Mouse (Mus musculus) Patski (cell line): ENCODE measurements at regions not wholly inside any gene's neighbourhood (a gene's known extent, or its start where the extent isn't known, plus 50 kb on each side); places are given as distances from the start of the nearest gene placed in this dataset.
"Not testable (repeated sequence)": the region's sequence is repeated elsewhere in the genome, so short reads cannot be mapped to it uniquely, and the experiment has no call there.

Experiments
- ATAC-seq: fragments of 100-300 bp; one replicate; pipeline ENCODE4 v1.8.0; 2021
- CTCF ChIA-PET: fragments of 350-600 bp; sonication (Branson Sonifier 250); formaldehyde crosslinking; loops from one replicate; lab custom pipeline; 2022; ENCODE audit warnings: inconsistent platforms; lab: Charles Lee
- POLR2A ChIA-PET: fragments of 350-600 bp; sonication (Branson Sonifier 250); formaldehyde crosslinking; loops from one replicate; lab custom pipeline; 2022; ENCODE audit warnings: antibody characterized with exemption, inconsistent platforms; lab: Charles Lee
- DNase-seq: peaks from one replicate; pipeline ENCODE4 v3.0.0-alpha.2; 2011; ENCODE audit warnings: low read depth, low spot score
- H3K27me3 ChIP-seq: fragments of 371-371 bp; one replicate; pipeline ENCODE4 v1.5.1; 2021
- CTCF ChIP-seq: fragments of 100-300 bp; IDR thresholded peaks from one replicate; pipeline ENCODE4 v1.5.1; 2021
- in situ Hi-C: fragments of 300-500 bp; cut with MboI; formaldehyde crosslinking; loops from 3 replicates; pipeline ENCODE4 v1.11.1; 2018; ENCODE audit warnings: low pct_unique_long_range_greater_than_20kb, mixed read lengths

- in situ Hi-C loops, result no loop called here
- DNase-seq (no peak), ATAC-seq (no peak)
- TF ChIP-seq CTCF, result peak; percentile 35
- ChIA-PET POLR2A (no interaction called here), CTCF (interaction anchor here (1.1 to 2.1 kb wide), 7 partner anchors 9 to 49 kb away, joined by 3 to 11 read pairs (median 6); no protein-coding TSS in a partner anchor)
- no peaks in the 10 kb centered on the region for H3K27me3 ChIP-seq
Observed at GRCm38 (mm10) chrX:50620909-50621308, 192.6 kb upstream of the Olfr1324 start.

- no peaks in the 10 kb centered on the region for H3K27me3 ChIP-seq
- DNase-seq, result no peak
- TF ChIP-seq CTCF, result peak; percentile 68
- CTCF ChIA-PET, result interaction anchor here (1.0 to 2.1 kb wide), 6 partner anchors 8 to 59 kb away, joined by 3 to 11 read pairs (median 6); no protein-coding TSS in a partner anchor
- in situ Hi-C loops, result no loop called here
- peak; percentile 9 for ATAC-seq
- POLR2A ChIA-PET, result interaction anchor here (0.8 kb wide), 1 partner anchor 20 kb away, joined by 3 read pairs; no protein-coding TSS in a partner anchor
Observed at GRCm38 (mm10) chrX:50619919-50620318, 191.6 kb upstream of the Olfr1324 start.

DNA sequence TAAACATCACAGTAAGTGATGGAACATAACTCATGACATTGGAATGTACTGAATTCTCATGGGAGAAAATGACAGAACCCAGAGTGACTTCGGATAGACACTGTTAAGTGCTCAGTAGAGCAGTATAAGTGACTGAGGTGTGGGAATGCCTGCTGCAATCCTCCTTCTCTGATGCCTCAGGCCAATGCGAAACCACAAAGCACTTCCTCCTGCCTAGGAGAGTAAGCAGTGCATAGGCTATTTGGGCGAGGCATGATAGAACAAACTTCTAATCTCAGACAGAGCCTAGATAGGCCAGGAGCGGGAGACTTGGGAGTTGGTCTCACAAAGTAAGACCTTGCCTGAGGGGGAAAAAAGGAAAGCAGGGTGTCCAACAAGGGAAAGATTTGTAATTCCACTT is 190.6 kb upstream of the Olfr1324 start:
- CTCF ChIA-PET, result no interaction called here
- POLR2A ChIA-PET, result no interaction called here
- H3K27me3 ChIP-seq, result no peaks in the 10 kb centered on the region
- in situ Hi-C loops, result no loop called here
- ATAC-seq, result peak; percentile 95
- TF ChIP-seq CTCF, result no peak
- DNase-seq, result no peak

GRCm38 (mm10) chrX:50616920-50617319 is 188.6 kb upstream of the Olfr1324 start:
- ATAC-seq, CTCF ChIA-PET, in situ Hi-C loops, DNase-seq, H3K27me3 ChIP-seq: not testable (repeated sequence)
- TF ChIP-seq CTCF, result peak; percentile 69
- POLR2A ChIA-PET, result interaction anchor here (0.7 kb wide), 1 partner anchor 40 kb away, joined by 3 read pairs; no protein-coding TSS in a partner anchor

DNA sequence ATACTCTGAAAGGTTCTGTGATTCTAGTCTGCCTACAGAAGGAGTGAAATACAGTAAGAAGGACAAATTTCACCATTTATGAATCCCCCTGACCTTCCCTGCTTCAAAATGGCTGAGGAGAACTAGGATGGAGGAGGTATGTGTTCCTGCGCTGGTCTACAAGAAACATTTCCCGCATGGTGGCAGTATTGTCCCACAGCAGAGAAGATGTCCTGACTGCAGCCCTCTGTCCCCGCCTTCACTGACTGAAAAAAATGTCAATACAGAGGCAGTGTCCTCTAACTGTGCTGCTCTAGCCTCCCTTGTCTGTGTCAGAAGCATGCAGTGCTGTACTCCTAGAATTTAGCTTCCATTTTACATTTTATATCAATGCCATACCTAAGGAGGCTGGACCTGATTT is 186.6 kb upstream of the Olfr1324 start:
- DNase-seq, H3K27me3 ChIP-seq, in situ Hi-C loops, POLR2A ChIA-PET, CTCF ChIA-PET: not testable (repeated sequence)
- peak; percentile 4 for ATAC-seq
- TF ChIP-seq CTCF, result peak; percentile 67

- in situ Hi-C loops, ATAC-seq, POLR2A ChIA-PET, CTCF ChIA-PET, DNase-seq, H3K27me3 ChIP-seq: not testable (repeated sequence)
- peak; percentile 45 for TF ChIP-seq CTCF
Observed at GRCm38 (mm10) chrX:50614367-50614766, 186.1 kb upstream of the Olfr1324 start.

DNA sequence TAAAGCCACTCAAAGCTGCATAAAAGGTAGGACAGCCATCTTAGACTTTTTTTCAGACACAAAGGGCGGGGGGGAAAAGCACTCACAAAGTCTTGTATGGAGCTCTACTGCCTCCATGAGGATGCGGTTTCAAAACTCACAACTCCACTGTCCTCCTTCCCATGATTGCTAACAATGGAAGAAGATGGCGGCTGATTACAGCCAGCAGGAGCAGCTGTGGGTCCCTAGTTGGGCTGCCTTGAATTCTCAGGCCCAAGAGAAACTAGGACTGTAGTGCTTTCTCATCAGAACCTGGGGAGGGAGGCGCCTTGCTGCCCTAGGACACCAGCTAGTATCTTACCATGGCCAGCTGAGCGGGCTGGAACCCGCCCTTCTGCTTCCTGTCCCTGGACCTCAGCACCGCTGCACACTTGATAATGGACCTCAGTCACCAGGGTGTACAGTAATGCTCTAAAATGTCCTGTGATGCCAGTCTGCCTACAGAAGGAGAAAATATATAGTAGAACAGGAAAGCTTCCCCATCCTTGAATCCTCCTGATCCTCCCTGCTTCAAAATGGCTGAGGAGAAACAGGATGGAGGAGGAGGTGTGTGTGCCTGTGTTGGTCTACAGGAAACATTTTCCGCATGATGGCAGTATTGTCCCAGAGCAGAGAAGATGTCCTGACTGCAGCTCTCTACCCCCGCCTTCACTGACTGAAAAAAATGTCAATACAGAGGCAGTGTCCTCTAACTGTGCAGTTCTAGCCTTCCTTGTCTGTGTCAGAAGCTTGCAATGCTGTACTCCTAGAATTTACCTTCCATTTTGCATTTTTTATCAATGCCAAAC is 183.7 kb upstream of the Olfr1324 start:
- POLR2A ChIA-PET, result no interaction called here

GRCm38 (mm10) chrX:50608141-50608540 is 179.8 kb upstream of the Olfr1324 start:
- POLR2A ChIA-PET, in situ Hi-C loops, DNase-seq, H3K27me3 ChIP-seq, ATAC-seq: not testable (repeated sequence)
- CTCF ChIA-PET, result interaction anchor here (1.3 kb wide), 1 partner anchor 37 kb away, joined by 3 read pairs; no protein-coding TSS in a partner anchor

More for the DNA sequence above, 183.7 kb upstream of the Olfr1324 start:
- TF ChIP-seq CTCF, result peak; percentile 68
- CTCF ChIA-PET, result interaction anchor here (1.1 to 2.1 kb wide), 5 partner anchors 9 to 55 kb away, joined by 3 to 11 read pairs (median 5); no protein-coding TSS in a partner anchor
- peak; percentile 51 for ATAC-seq
- in situ Hi-C loops, result no loop called here
- H3K27me3 ChIP-seq, result no peaks in the 10 kb centered on the region
- DNase-seq, result no peak

DNA sequence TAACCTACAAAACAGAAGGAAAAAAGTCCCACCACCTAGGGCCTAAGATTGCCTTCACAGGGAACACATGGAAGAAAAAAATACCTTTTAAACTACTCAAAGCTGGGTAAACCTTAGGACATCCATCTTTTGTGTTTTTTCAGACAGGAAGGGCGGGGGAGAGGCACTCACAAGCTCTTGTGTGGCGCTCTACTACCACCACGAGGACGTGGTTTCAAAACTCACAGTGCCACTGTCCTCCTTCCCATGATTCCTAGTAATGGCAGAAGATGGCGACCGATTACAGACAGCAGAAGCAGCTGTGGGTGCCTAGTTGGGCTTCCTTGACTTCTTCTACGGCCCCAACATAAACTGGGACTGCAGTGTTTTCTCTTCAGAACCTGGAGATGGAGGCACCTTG is 179.3 kb upstream of the Olfr1324 start:
- in situ Hi-C loops, result no loop called here
- no peaks in the 10 kb centered on the region for H3K27me3 ChIP-seq
- CTCF ChIA-PET, result interaction anchor here (1.3 kb wide), 1 partner anchor 37 kb away, joined by 3 read pairs; no protein-coding TSS in a partner anchor
- ATAC-seq (no peak), DNase-seq (no peak)
- POLR2A ChIA-PET, result no interaction called here
- peak; percentile 22 for TF ChIP-seq CTCF

- H3K27me3 ChIP-seq, POLR2A ChIA-PET, DNase-seq, in situ Hi-C loops: not testable (repeated sequence)
- CTCF ChIA-PET, result interaction anchor here (1.0 to 1.5 kb wide), 3 partner anchors 12 to 25 kb away, joined by 3 to 6 read pairs (median 3); no protein-coding TSS in a partner anchor
- peak; percentile 66 for TF ChIP-seq CTCF
- ATAC-seq, result peak; percentile 65
Observed at GRCm38 (mm10) chrX:50605517-50605916, 177.2 kb upstream of the Olfr1324 start.
